Mouse (Mus musculus) ovary, postnatal 36 days (tissue): ENCODE data around the gene Serpina6.
A peak's percentile ranks its signal among the peaks of the same experiment; 100 is the strongest.

Experiments used
- DNase-seq: peaks from one replicate; pipeline ENCODE4 v3.0.0; 2022; ENCODE audit warnings: low spot score, mixed read lengths

The Serpina6 gene

GRCm38 (mm10) chr12:103655123-103656044 lies 1.6 kb downstream of the Serpina6 start:
- DNase-seq = no peak

GRCm38 (mm10) chr12:103653836-103654235 lies 3.2 kb downstream of the Serpina6 start:
- DNase-seq = no peak

- no peak for DNase-seq
Observed at GRCm38 (mm10) chr12:103646314-103646713, 10.7 kb downstream of the Serpina6 start.

- no peak for DNase-seq
Observed at GRCm38 (mm10) chr12:103644601-103645000, 12.4 kb downstream of the Serpina6 start.

GRCm38 (mm10) chr12:103643818-103644217 lies 13.2 kb downstream of the Serpina6 start:
- no peak for DNase-seq

- peak; percentile 81 for DNase-seq
Observed at GRCm38 (mm10) chr12:103643336-103643735, 13.7 kb downstream of the Serpina6 start.

GRCm38 (mm10) chr12:103635846-103636245 lies 21.2 kb downstream of the Serpina6 start:
- DNase-seq = no peak

- no peak for DNase-seq
Observed at GRCm38 (mm10) chr12:103634430-103634829, 22.6 kb downstream of the Serpina6 start.

GRCm38 (mm10) chr12:103631203-103631612 lies 25.8 kb downstream of the Serpina6 start, which contains the start of gene Serpina10:
TSS of gene Serpina10 (minus strand) at chr12:103631444.
- no peak for DNase-seq

- no peak for DNase-seq
Observed at GRCm38 (mm10) chr12:103616860-103617261, 40.2 kb downstream of the Serpina6 start.

- DNase-seq = no peak
Observed at GRCm38 (mm10) chr12:103615734-103616133, 41.3 kb downstream of the Serpina6 start.

GRCm38 (mm10) chr12:103615141-103615540 lies 41.9 kb downstream of the Serpina6 start:
- no peak for DNase-seq

GRCm38 (mm10) chr12:103601839-103602238 lies 55.2 kb downstream of the Serpina6 start:
- no peak for DNase-seq

- DNase-seq = no peak
Observed at GRCm38 (mm10) chr12:103600364-103600763, 56.6 kb downstream of the Serpina6 start.

GRCm38 (mm10) chr12:103598411-103598810 lies 58.6 kb downstream of the Serpina6 start:
- DNase-seq = no peak
